Mouse (Mus musculus) frontal cortex, postnatal 36 days (tissue): Measurements from ENCODE around the gene Ppp1r13b.
"Not testable (repeated sequence)": the region's sequence is repeated elsewhere in the genome, so short reads cannot be mapped to it uniquely, and the experiment has no call there.

Source experiments
- DNase-seq, 2 experiments: peaks; one replicate each; pipeline ENCODE4 v3.0.0; 2022; ENCODE audit warnings: low spot score in 2 of 2

Ppp1r13b gene

DNA sequence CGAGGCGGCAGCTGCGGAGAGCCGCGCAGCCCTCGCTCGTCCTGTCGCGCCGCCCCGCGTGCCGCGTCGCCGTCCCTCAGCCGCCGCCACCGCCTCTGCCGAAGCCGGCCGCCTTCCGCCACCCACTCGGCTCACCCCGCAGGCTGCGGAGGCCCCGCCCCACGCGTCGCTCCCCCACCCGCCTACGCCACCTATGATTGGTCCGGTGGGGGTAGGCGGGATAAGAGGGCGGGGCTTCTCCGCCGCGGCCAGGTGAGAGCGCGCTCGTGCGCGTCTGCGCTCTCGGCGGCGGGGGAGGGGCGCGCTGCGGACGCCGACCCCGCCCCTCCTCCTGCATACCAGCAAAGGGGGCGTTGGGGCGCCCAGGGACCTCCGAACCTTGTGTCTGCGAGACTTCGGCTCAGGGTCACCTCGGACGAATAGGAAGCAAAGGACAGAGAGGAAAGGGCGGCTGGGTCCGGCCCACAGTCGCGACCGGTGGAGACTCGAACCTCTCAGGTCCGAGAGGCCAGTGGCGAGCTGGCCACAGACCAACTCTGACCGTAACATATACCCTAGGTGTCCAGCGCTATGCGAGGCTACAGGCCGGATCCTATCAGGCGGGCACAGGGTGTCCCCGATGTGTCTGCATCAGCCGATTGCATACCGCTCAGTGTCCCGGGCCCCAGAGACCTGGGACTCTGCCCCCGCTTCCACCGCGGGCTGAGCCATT lies at the start of gene Ppp1r13b:
Ppp1r13b (minus strand) TSS at position 141 of the 712 bp plus-strand sequence.
- DNase-seq: peak; percentile 78 to 81

DNA sequence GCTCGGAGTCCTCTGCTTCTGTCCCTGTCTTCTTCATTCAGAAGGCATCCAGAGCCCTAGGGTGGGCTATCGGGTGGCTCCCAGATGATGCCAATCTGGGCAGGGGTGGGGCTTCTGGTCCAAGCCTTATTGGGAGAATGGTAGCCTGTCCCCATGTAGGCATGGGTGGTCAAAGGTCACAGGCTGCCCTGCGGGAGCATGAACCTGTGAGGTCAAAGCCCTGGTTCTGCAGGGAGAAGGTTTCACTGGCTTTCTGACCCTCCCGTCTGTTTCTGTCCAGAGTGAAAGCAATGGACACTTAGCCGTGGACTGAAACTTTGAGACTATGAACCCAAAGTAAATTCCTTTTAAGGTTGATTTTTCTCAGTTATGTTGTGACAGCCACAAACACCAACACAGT lies 48.3 kb upstream of the Ppp1r13b start:
- DNase-seq: no peak

DNA sequence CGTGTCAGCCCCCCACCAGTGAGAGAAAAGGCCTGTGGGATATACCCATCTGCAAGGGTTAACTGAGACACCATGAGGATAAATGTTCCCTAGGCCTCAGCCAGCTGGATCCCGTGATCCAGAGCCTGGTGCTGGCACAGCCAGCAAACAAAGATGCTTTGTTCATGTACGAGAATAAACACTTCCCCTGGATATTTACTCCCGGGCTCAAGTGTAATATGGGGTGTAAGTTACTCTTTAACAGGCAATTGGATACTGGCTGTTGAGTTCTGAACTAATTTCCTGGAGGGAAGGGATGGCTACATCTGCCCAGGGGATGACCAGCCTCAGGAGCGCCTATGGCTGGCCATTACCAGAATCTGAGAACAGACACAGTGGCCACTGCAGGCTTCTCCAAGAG lies 43.8 kb upstream of the Ppp1r13b start:
- DNase-seq: no peak

DNA sequence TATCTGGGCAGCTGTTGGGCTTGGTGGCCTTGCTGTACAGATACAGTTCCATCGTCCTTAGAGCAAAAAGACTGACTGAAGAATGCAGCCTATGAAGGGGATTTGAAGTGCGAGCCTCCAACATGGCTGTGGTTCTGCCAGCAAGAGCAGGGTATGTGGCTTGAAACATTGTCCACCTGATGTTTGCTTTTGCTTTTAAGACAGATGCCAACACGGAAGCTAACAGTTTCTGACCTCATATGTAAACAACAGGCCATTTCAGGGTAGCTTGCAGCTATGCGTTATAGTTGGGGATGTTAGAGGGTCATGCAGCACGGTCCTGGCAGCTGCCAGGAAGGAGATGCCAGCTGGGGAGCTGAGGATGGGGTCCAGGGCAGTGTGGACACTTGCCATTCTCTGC lies 42.6 kb upstream of the Ppp1r13b start:
- DNase-seq: no peak

DNA sequence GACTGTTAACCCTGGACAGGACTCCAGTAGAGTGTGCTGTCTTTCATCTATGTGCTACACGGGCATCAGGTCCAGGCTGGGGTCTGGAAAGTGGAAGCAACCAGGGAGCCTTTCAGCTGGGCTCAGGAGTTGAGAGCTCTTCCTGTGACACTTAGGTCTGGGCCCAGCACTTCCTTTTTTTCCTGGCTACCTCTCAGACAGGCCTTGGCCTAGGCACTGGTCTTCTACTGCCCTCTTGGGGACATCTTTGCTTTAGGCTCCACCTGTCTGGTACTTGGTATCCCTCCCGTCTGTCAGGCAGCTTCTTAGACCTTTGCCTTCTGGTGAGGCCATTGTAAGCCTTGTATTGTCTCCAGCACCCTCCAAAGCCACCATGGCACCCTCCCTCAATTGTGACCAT lies 38.8 kb upstream of the Ppp1r13b start:
- peak; percentile 9 to 43 for DNase-seq

DNA sequence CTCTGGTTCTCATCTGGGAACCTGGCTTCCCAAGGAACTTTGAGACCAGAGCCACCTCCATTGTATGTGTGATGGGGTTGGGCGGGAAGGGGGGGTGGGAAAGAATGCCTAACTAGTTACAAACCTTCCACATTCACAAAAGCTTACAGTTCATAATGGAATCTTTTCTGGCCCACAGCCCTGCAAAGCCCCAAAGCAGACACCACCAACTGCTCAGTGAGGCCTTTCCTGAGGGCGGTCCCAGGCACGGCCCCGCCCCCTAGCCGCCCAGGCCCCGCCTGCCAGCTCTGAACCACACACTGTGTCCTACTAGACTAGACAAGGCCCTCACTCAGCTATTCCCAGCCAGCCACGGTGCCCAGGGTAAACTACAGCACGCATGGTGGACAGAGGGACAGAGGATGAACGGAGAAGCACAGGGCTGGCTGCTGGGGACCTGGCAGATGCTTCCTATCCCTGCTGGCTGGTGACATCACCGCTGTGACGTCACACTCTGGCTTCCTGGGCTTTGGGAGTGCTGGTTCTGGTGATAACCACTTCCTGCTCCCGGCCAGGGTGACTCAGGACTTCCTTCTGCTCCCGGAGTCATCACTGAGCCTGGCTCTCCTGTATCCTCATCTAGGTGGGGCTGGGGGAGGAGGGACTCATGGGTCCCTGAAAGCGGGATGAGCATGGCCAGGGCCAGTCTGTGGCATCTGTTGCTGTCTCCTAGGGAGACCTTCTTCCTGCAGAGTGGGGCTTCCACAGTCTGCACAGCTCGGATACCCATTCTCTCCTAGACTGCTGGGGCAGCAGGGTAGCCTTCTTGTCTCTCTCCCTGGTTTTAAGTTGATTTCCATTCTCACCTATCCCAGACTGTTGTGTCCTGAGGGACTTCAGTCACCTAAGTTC lies 38.1 kb upstream of the Ppp1r13b start:
- DNase-seq: not testable (repeated sequence)

DNA sequence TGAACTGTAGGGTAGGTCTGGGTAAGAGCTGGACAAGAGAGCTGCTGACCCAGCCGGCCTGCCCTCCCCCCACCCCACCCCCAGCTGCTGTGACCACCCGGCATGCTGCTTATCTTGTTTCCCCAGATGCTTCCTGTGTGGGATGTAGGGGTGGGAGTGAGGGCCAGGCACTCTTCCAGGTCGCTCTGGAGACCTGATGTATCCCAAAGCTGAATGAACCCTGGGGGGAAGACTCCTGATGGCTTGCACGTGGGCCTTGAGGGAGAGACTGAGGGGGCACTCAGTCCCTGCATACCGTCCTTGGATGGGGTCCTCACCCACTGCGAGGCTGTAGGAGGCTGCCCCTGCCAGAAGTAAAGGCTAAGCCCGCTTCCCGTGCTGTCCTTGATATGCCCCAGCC lies 37.2 kb upstream of the Ppp1r13b start:
- no peak for DNase-seq

DNA sequence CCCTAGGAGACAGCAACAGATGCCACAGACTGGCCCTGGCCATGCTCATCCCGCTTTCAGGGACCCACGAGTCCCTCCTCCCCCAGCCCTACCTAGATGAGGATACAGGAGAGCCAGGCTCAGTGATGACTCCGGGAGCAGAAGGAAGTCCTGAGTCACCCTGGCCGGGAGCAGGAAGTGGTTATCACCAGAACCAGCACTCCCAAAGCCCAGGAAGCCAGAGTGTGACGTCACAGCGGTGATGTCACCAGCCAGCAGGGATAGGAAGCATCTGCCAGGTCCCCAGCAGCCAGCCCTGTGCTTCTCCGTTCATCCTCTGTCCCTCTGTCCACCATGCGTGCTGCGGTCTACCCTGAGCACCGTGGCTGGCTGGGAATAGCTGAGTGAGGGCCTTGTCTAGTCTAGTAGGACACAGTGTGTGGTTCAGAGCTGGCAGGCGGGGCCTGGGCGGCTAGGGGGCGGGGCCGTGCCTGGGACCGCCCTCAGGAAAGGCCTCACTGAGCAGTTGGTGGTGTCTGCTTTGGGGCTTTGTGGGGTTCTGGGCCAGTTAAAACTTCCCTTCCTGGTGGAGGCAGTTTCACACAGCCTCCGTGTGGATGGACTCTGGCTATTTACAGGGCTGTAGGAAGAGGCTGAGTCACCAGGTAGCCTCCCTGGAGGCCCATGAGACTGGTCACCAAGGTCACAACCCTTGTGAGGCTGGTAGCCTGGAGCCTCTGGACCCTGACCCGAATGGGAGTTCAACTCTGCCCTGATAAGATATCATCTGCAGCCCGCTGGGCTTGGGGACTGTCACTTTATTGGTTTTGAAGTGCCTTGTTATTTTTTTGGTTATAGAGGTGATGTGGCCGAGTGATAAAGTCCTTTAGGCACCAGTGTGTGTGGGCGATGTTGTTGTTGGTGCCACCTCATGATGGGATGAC lies 36.4 kb upstream of the Ppp1r13b start:
- not testable (repeated sequence) for DNase-seq

DNA sequence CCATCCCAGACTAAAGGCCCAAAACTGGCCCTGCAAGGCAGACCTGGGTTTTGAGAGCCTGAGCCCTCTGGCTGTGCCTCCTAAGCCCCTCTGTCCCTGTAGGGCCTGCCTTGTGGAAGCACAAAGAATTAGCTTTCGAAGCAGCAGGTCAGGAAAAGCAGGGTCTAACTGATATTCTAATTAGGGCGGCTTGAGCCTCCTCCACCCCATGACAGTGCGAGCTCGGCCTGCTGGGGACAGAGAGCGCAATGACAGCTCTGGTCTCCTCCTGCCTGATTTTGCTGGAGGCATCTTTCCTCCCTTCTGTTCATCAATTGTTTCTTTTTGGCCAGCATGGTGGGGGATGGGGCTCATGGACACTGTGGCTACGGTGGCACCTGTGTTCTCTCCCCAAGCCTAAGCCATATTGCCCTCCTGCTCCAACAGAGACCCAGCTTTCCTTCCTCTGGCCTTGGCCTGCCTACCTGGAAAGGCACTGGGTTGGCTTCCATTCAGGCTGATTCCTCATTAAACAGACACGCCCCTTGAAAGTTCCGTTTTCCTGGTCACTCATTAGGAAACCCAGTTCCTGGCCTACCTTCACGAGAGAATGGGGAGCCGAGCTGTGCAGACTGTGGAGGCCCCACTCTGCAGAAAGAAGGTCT lies 35.6 kb upstream of the Ppp1r13b start:
- no peak for DNase-seq

DNA sequence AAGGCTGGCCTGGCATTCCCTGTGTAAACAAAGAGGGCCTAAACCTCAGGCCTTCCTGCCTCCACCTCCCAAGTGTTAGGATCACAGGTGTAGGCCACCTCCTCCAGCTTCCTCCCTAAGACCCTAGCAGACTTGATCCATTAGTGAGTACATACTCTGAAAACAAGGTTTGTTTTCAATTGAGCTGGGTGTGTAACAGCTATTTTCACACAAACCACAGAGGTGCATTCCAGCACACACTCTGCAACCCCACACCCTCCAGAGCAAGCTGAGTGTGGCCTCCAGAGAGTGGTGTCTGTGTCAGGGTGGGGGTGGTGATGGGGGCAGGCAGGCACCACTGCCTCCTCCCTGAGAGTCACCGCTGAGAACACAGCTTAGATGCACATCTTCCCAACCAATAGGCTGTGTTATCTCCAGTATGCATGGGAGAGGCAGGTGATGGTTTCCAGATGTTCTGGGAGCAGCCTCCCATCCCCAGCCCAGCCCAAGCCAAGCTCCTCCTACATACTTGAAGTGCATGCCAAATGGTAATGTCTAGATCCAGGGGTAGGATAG lies 30.8 kb upstream of the Ppp1r13b start:
- no peak for DNase-seq

DNA sequence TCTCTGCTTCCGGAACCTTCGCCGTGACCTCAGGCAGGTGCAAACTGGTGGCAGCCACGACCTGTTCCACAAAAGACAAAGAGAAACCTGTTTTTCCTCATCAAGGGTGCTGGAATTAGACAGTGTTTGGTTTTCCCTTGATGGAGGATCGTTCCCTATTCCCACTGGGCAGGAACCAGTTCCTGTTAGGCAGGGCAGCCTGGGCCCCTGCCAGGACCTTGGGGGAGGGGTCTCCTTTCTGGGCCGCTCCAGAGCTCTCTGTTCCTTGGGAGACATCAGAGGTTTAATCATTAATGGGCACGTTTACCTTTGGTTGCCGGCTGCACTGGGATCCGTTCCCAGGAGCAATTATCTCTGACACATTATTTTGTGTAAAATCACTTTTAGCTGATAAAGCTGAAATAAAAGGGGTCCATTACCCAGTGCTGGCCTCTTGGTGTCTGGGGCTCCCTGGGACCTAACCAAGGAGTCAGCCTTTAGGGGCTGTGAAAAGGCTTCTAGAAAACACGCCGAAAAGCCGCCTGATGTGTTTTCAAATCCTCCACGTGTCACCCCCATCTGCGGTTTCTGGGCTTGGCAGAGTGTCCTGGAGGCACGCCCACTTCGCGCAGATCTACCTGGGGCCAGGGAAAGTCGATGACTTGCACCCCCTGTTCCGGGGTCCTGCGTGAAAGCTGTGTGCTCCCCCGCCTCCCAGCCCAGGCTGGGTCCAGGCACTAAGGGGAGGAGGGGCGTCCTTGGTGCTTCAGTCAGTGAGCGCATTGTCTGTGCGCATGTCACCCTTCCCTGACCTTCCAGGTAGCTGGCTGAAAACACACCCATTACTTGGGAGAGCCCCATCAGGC lies 29.0 kb upstream of the Ppp1r13b start:
- DNase-seq: no peak

DNA sequence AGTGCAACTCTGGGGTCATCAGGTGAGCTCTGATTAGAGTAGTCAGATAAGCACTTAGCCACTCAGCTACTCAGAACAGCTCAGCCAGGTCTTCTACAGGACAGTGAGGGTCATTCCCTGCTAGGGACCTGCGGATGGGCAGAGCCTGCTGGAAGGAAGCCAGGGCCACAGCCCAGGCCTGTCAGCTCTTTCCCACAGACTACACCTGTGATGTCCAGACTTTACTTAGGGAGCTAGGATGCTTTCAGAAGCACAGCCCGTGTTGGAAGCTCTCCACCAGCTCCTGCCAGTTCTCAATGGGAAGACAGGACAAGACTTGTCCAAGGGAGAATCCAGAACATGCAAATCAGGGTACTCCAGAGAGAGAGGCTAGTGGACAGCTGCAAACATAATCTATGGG lies 26.1 kb upstream of the Ppp1r13b start:
- DNase-seq: no peak

DNA sequence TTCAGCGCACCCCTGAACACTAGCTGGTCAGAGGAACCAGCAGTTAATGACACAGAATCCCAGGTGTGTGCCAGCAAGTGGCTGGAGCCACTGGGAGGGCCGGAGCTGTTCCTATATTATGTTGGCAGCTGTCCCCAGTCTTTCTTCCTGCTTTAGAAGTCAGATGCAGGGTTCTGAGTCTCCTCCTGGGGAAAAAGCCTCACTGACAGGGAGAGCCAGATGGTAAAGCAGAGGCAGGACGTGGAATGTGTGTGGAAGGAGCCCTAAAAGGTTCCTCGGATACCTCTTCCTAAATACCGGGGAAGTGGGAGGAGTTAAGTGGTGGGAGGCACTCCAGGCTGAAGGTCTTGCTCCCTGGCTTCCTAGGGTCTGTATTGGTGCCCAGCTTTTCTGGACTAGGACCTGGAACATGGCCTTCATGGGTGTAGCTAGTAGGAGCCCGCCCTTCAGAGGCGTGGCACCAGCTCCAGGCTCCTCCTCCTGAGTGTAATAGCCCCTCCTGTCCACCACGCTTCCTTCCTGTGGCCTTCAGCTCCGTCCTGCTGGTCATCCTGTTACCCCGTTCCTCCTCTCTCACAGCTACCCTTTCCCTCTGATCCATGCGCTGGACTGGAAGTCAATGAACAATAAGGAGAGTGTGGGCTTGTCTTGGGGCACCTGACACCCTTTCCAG lies 25.3 kb upstream of the Ppp1r13b start:
- no peak for DNase-seq

DNA sequence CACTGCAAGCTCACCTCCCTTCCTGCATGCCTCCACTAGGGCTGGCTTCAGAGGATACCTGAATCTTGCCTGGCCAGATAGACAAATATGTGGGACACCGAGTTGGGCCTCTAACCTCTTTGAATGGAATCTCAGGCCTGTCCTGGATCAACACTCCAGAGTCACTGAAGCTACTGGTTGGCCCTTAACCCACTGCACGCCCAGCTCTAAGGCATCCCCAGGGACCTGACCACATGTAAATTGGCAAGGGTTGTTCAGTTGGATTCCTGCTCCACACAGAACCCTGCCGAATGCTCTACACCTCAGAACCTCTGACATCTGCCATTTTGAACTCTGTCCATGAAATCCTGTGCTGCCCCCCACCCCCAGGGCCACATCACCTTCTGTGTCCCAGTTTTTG lies 24.6 kb upstream of the Ppp1r13b start:
- DNase-seq: no peak

DNA sequence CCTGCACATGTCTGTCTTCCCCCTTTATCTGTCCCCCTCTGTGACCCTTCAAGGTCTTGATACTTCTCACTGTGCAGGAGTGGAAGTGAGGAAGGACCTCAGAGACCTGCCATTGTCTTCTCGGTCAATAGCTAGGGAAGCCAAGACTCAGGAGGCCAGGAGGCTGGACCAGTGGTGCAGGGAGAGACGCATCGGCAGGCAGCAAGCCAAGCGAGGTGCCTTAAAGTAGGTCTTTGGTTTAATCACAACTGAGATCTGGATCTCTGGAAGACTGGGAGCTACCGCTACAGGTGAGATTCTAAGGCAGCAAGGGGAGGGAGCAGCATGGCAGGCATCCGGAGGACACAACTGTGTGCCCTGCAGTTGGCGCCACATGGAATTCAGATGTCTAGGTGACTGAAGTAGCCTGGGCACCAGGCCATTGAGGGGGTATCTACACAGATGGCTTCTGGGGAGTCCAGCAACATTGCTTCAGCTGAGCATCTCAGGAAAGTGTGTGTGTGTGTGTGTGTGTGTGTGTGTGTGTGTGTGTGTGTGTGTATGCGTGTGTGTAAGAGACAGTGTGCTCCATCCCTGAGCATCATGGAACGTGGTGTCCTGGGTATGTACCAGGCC lies 23.6 kb upstream of the Ppp1r13b start:
- no peak for DNase-seq

DNA sequence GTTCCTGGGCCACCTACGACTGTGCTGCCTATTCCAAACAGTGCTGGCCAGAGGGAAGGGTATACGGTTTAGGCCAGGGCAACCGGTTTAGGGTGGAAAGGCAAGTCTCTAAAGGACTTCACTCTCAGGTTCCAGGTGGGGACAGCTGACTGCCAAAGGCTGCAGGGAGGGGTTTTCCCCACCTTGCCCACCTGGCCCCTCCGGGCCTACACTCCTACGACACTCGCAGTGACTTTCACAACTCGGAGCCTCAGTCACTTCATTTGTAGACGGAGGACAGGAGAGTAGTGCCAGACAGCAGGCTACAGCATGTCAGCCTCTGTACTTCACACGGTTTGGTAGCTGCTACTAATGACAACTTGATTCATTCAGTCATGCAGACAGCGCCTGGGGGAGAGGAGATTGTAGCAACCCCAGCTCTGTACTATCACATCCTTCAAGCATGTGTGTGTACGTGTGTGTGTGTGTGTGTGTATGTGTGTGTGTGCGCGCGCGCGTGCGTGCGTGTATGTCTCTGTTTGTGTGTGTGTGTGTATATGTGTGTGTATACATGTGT lies 20.6 kb upstream of the Ppp1r13b start:
- no peak for DNase-seq

DNA sequence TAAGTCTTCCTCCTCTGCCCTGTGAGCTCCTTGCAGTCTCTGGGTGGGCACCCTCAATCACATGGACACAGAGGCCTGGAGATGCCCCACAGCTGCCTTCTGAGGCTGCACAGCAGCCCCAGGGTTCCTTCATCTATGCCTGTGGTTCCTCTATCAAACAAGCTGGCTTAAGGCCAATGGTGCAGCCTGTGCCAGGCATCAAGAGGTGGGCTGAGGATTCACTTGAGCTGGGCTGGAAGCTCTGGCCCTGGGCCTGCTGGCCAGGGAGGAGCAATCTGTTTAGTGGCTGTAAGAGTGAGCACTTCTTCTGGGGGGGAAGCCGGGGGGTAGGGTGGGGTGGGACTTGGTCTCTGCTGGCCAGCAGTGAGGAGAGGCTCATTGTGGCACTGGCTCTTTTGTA lies 19.4 kb upstream of the Ppp1r13b start:
- DNase-seq: no peak

DNA sequence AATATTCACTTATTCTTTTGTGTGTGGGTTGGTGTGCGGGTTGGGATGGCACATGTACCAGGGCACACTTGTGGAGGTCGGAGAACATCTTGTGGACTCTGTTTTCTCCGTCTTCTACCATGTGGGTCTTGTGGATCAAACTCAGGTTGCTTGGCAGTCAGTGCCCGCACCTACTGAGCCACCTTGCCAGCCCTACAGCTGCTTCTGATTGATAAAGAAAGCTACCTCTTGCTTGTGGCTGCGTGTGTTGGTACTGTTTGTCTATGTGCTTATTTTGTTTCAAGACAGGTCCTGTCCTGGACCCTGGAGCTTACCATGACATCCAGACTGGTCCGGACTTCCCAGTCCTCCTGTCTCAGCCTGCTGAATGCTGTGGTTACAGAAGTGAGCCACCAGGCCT lies 15.2 kb upstream of the Ppp1r13b start:
- DNase-seq: no peak

DNA sequence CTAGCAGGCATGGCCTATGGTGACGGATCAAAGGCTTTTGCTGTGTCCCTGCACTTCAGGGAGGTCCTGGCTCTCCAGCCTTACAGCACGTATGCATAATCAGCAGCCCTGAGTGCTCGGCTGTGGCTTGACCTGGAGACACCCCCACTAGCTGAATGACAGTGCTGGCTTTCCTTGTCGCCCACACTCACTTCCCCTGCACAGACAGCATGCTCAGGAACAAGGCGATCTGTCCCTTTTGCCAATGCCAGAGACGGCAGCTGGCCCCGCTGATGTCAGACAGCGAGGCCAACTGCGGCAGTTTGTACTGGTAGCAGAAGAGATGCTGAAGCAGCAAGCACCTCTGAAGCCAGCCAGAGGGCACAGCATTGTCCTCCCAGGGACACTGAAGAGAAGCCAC lies 12.1 kb upstream of the Ppp1r13b start:
- DNase-seq: peak; percentile 46 to 64
